Mouse (Mus musculus) forebrain, embryonic 11.5 days (tissue): ENCODE measurements around the gene Lpp. TPM values are rescaled to one million over a fixed set of nuclear protein-coding genes. Genes with fewer than 3 reads are reported as not detected.

Experiments
- ATAC-seq: fragments of 200-750 bp; cut with Nextera tagmentation; replicated peaks from 2 replicates; pipeline ENCODE4 v1.8.0; 2017; ENCODE audit warnings: moderate TSS enrichment; ENCODE audit not compliant: low FRiP score
- DNase-seq: peaks from one replicate; pipeline ENCODE4 v3.0.0-alpha.2; 2017; ENCODE audit warnings: low spot score
- H3K27ac ChIP-seq: fragments of 300-500 bp; sonication (generic); 2 replicates; pipeline ENCODE4 v1.5.1; 2014; ENCODE audit warnings: low read depth, low read length
- H3K27me3 ChIP-seq: fragments of 300-500 bp; sonication (generic); 2 replicates; pipeline ENCODE4 v1.6.1; 2014; ENCODE audit warnings: mild to moderate bottlenecking, low read length, mixed read lengths; ENCODE audit not compliant: control insufficient read depth, insufficient read depth
- H3K36me3 ChIP-seq: fragments of 300-500 bp; sonication (generic); 2 replicates; pipeline ENCODE4 v1.6.1; 2014; ENCODE audit warnings: mild to moderate bottlenecking, low read length, moderate library complexity, mixed read lengths; ENCODE audit not compliant: control insufficient read depth, insufficient read depth
- H3K4me1 ChIP-seq: fragments of 300-500 bp; sonication (generic); replicated peaks from 2 replicates; pipeline ENCODE4 v1.6.1; 2014; ENCODE audit warnings: low read length, mixed read lengths; ENCODE audit not compliant: control insufficient read depth, insufficient read depth
- H3K4me2 ChIP-seq: fragments of 300-500 bp; sonication (generic); 2 replicates; pipeline ENCODE4 v1.6.1; 2014; ENCODE audit warnings: low read depth, mild to moderate bottlenecking, low read length, moderate library complexity, mixed read lengths; ENCODE audit not compliant: severe bottlenecking
- H3K4me3 ChIP-seq: fragments of 300-500 bp; sonication (generic); 2 replicates; pipeline ENCODE4 v1.5.1; 2014; ENCODE audit warnings: low read depth, low read length
- H3K9ac ChIP-seq: fragments of 300-500 bp; sonication (generic); 2 replicates; pipeline ENCODE4 v1.6.1; 2014; ENCODE audit warnings: low read length
- H3K9me3 ChIP-seq: fragments of 300-500 bp; sonication (generic); 2 replicates; pipeline ENCODE4 v1.6.1; 2016; ENCODE audit warnings: low read length, mixed read lengths; ENCODE audit not compliant: control insufficient read depth
- WGBS: fragments of 180-500 bp; shearing (Covaris S2); extraction: QIAGEN DNeasy Blood & Tissue Kit; methylation state at CpG from one replicate; pipeline ENCODE4 v1.1.7; 2014; 5-methylcytosine and 5-hydroxymethylcytosine counted together
- microRNA counts: library from miRNA; unstranded; fragments of <30 nt; microRNA quantifications from one replicate; lab custom pipeline; 2015
- microRNA-seq: library from miRNA; unstranded; fragments of <30 nt; microRNA quantifications from one replicate; pipeline ENCODE4, GENCODE M21; 2016; ENCODE audit not compliant: insufficient number of aligned reads
- polyA plus RNA-seq: library from polyadenylated mRNA; unstranded; fragments of >200 nt; fragmentation: Nextera tagmentation; extraction: Ambion mirVana; gene quantifications from 2 replicates; pipeline ENCODE4 v1.2.1, GENCODE M21; 2014

Lpp gene
- polyA plus RNA-seq, 1 experiment from 2014 or later, result 22.1 TPM

GRCm38 (mm10) chr16:25041165-25041564 lies 647.9 kb downstream of the Lpp start:
- no peak overlapping the region for H3K4me2 ChIP-seq
- ATAC-seq (no peak), DNase-seq (no peak)
- H3K9ac ChIP-seq, result no peak overlapping the region
- H3K36me3 ChIP-seq, result no peaks in the 10 kb centered on the region
- H3K4me1 ChIP-seq, result no peaks in the 10 kb centered on the region
- no peak overlapping the region for H3K27ac ChIP-seq
- WGBS, result 96% methylated on average over 8 of the region's 8 CpGs
- no peak overlapping the region for H3K4me3 ChIP-seq
- no peaks in the 10 kb centered on the region for H3K27me3 ChIP-seq
- H3K9me3 ChIP-seq, result no peaks in the 10 kb centered on the region

- 76% methylated on average over 5 of the region's 5 CpGs for WGBS
- H3K9me3 ChIP-seq, result no peaks in the 10 kb centered on the region
These were observed 648.7 kb downstream of the Lpp start for GRCm38 (mm10) chr16:25041855-25042529.

More at GRCm38 (mm10) chr16:25041855-25042529, 648.7 kb downstream of the Lpp start:
- Histone ChIP-seq H3K9ac (no peak overlapping the region), H3K4me2 (no peak overlapping the region), H3K27me3 (no peaks in the 10 kb centered on the region), H3K4me1 (no peaks in the 10 kb centered on the region), H3K27ac (no peak overlapping the region), H3K4me3 (no peak overlapping the region), H3K36me3 (no peaks in the 10 kb centered on the region)
- DNase-seq (no peak), ATAC-seq (no peak)

MicroRNAs encoded within 50 kb of the gene (microRNA counts, 519-probe panel; counts per million panel counts)
- microRNA mmu-miR-28 (lab: Ali Mortazavi, UCI), result 5,251 counts per million, percentile 63 among the panel's probes with 10 or more counts

Small RNA genes lying within 50 kb of the gene (microRNA-seq; reads per million reads assigned to microRNA genes)
- 1,767 reads per million, percentile 74 among the genes with 10 or more reads in this experiment for gene Mir28a
